13 mouse cellular contexts compared by ENCODE assay signal in genomic region chr4:100793147-100793546, GRCm38 (mm10). TPM values are rescaled to one million over a fixed set of nuclear protein-coding genes. Genes with fewer than 3 reads are reported as not detected.
DNase-seq lines count a peak whose midpoint lies in the region; ATAC-seq lines count a peak whose summit lies in the region.
"Had no signal": no experiment of that assay in that cellular context is flagged by ENCODE, and none has a peak within 500 bp of the region (broad histone marks: within the 10 kb centered on the region; RNA-seq: fewer than 3 reads in every experiment).

No protein-coding gene starts in this region.

- WGBS in hindbrain, embryonic 15.5 days, result 8% methylated on average over 2 of the region's 2 CpGs
- WGBS in stomach, embryonic 15.5 days, result 16% methylated on average over 2 of the region's 2 CpGs

- peak; percentile 26 to 39 for DNase-seq in lung, adult 18-20 months
- DNase-seq in lung, postnatal 14 days, result no peak
- DNase-seq in kidney, postnatal 10 days, result peak; percentile 60
- DNase-seq in liver, result no peak
- DNase-seq: B cell, adult 2 months; heart, postnatal 4 days had no signal

- no peaks in the 10 kb centered on the region for H3K9me3 ChIP-seq in hindbrain, embryonic 15.5 days
- H3K9me3 ChIP-seq in stomach, embryonic 15.5 days, result no peaks in the 10 kb centered on the region
- H3K9me3 ChIP-seq: embryonic facial prominence, embryonic 13.5 days; limb, embryonic 13.5 days had no signal

- no peak overlapping the region for H3K4me3 ChIP-seq in hindbrain, embryonic 15.5 days
- no peak overlapping the region for H3K4me3 ChIP-seq in stomach, embryonic 15.5 days (replicated peaks)
- H3K4me3 ChIP-seq: embryonic facial prominence, embryonic 13.5 days; limb, embryonic 13.5 days had no signal

- H3K9ac ChIP-seq in hindbrain, embryonic 15.5 days, result no peak overlapping the region
- H3K9ac ChIP-seq in stomach, embryonic 15.5 days, result no peak overlapping the region
- H3K9ac ChIP-seq: embryonic facial prominence, embryonic 13.5 days; limb, embryonic 13.5 days had no signal

- no peak for ATAC-seq in hindbrain, embryonic 15.5 days (ENCODE audit: low FRiP score, low read depth)
- ATAC-seq in stomach, embryonic 15.5 days (ENCODE audit: insufficient read depth, low FRiP score, low read depth), result no peak
- no peak for ATAC-seq in megakaryocyte, adult 5-6 weeks (ENCODE audit: poor library complexity, severe bottlenecking)
- ATAC-seq in frontal cortex, adult (ENCODE audit: low TSS enrichment), result no peak
- ATAC-seq: activated CD4-positive, CD25-positive, alpha-beta regulatory T cell, adult 4 months had no signal

- H3K27me3 ChIP-seq in hindbrain, embryonic 15.5 days, result no peaks in the 10 kb centered on the region
- no peaks in the 10 kb centered on the region for H3K27me3 ChIP-seq in stomach, embryonic 15.5 days (replicated peaks)
- H3K27me3 ChIP-seq: embryonic facial prominence, embryonic 13.5 days; limb, embryonic 13.5 days had no signal

- H3K4me1 ChIP-seq in hindbrain, embryonic 15.5 days (replicated peaks), result peaks cover 25% of the 10 kb centered on the region
- H3K4me1 ChIP-seq in stomach, embryonic 15.5 days, result peaks cover 18% of the 10 kb centered on the region; the same call in 1 of the 2 replicates

- peak overlapping the region; percentile 48; the same call in 1 of the 2 replicates for H3K27ac ChIP-seq in hindbrain, embryonic 15.5 days (replicated peaks)
- H3K27ac ChIP-seq in stomach, embryonic 15.5 days, result peak overlapping the region; percentile 18; the same call in 1 of the 2 replicates
- H3K27ac ChIP-seq: embryonic facial prominence, embryonic 13.5 days; limb, embryonic 13.5 days had no signal

- no peaks in the 10 kb centered on the region for H3K36me3 ChIP-seq in hindbrain, embryonic 15.5 days
- H3K36me3 ChIP-seq in stomach, embryonic 15.5 days, result no peaks in the 10 kb centered on the region
- H3K36me3 ChIP-seq: embryonic facial prominence, embryonic 13.5 days; limb, embryonic 13.5 days had no signal

- H3K4me2 ChIP-seq in hindbrain, embryonic 15.5 days, result no peak overlapping the region
- H3K4me2 ChIP-seq in stomach, embryonic 15.5 days, result no peak overlapping the region
- H3K4me2 ChIP-seq: embryonic facial prominence, embryonic 13.5 days; limb, embryonic 13.5 days had no signal

RNA-seq across cellular contexts. Expression of gene Cachd1, which starts 16.7 kb away (rescaled TPM):
- polyA plus RNA-seq in hindbrain, embryonic 15.5 days (2015; fragmentation: Nextera tagmentation; extraction: Ambion mirVana), result 21.9 and 24.8 TPM in 2 replicates
- 12.7 and 13.0 TPM in 2 replicates for polyA plus RNA-seq in stomach, embryonic 15.5 days (2015; fragmentation: Nextera tagmentation; extraction: Ambion mirVana)
- 0.34 TPM in 1 of 2 replicates, not detected in the other for total RNA-seq in megakaryocyte, adult 5-6 weeks (2015)
- 0.18 and 7.0 TPM in 2 replicates for total RNA-seq in megakaryocyte, adult 5-6 weeks (2017)
- polyA plus RNA-seq: activated CD4-positive, CD25-positive, alpha-beta regulatory T cell, adult 4 months had no signal

Comparison
In these comparisons a context has a peak if more than half of its experiments do, and no peak if none do; other contexts are left out.
1. DNase-seq: peak in lung, adult 18-20 months (2 of 2) and kidney, postnatal 10 days (single experiment); none in lung, postnatal 14 days (single experiment) and liver (single experiment).